Mouse (Mus musculus): ENCODE results near the gene Rassf8. TPM values are rescaled to one million over a fixed set of nuclear protein-coding genes. Genes with fewer than 3 reads are reported as not detected.

Gene Rassf8
- polyA plus RNA-seq, 1 experiment from 2014 or later = 13.6 TPM

Other genes starting within 250 kb of the Rassf8 start
- 0.86 TPM in 2 replicates for gene Lmntd1, start 132.4 kb upstream of the Rassf8 start, polyA plus RNA-seq (2015; fragmentation: Nextera tagmentation; extraction: Ambion mirVana)
- gene Tuba3b, start 131.0 kb upstream of the Rassf8 start, polyA plus RNA-seq (2015; fragmentation: Nextera tagmentation; extraction: Ambion mirVana) = not detected in 2 replicates
- gene Bhlhe41, start 118.8 kb downstream of the Rassf8 start, polyA plus RNA-seq (2015; fragmentation: Nextera tagmentation; extraction: Ambion mirVana) = 2.2 and 3.0 TPM in 2 replicates
- 20.9 and 28.7 TPM in 2 replicates for gene Sspn, start 184.9 kb downstream of the Rassf8 start, polyA plus RNA-seq (2015; fragmentation: Nextera tagmentation; extraction: Ambion mirVana)

Data from limb, embryonic 15.5 days (tissue).